Mouse (Mus musculus) central nervous system, embryonic 11.5 days (tissue): Measurements from ENCODE around the gene Tcp10c. TPM values are rescaled to one million over a fixed set of nuclear protein-coding genes. Genes with fewer than 3 reads are reported as not detected.

Source experiments
- polyA plus RNA-seq: library from polyadenylated mRNA; depleted of rRNA; stranded (reverse); fragments of >200 nt; gene quantifications from 2 replicates; pipeline ENCODE4 v1.2.3, GENCODE M21; 2012; rRNA removed

The Tcp10c gene
- not detected in 2 replicates for polyA plus RNA-seq

GRCm38 (mm10) chr17:13354521-13354920, at the start of gene Tcp10c:
Gene Tcp10c, plus strand, starts transcription at chr17:13354572.

Other genes starting within 250 kb of the Tcp10c start
- not detected in 2 replicates for gene Unc93a, start 222.8 kb upstream of the Tcp10c start, polyA plus RNA-seq
- gene Smok2a, start 133.4 kb upstream of the Tcp10c start, polyA plus RNA-seq = not detected in 2 replicates
- not detected in 2 replicates for gene Smok2b, start 124.3 kb upstream of the Tcp10c start, polyA plus RNA-seq